Mouse (Mus musculus) E14TG2a.4 (cell line): ENCODE data around the gene Hist1h3d.
"Not testable (repeated sequence)": the region's sequence is repeated elsewhere in the genome, so short reads cannot be mapped to it uniquely, and the experiment has no call there.

Experiments
- H3K27me3 ChIP-seq: 2 replicates; pipeline ENCODE4 v1.6.1; 2014; ENCODE audit warnings: low read length, control low read depth; ENCODE audit not compliant: insufficient read depth
- H3K36me3 ChIP-seq: 2 replicates; pipeline ENCODE4 v1.6.1; 2014; ENCODE audit warnings: low read length, control low read depth; ENCODE audit not compliant: insufficient read depth
- H3K4me1 ChIP-seq: replicated peaks from 2 replicates; pipeline ENCODE4 v1.6.1; 2014; ENCODE audit warnings: low read depth, low read length, control low read depth
- H3K4me3 ChIP-seq: replicated peaks from 2 replicates; pipeline ENCODE4 v1.5.1; 2014; ENCODE audit warnings: mild to moderate bottlenecking, low read length
- H3K9me3 ChIP-seq: 2 replicates; pipeline ENCODE4 v1.6.1; 2014; ENCODE audit warnings: low read length, control low read depth
- CTCF ChIP-seq: conservative IDR thresholded peaks from 2 replicates; pipeline ENCODE4 v1.5.1; 2014; ENCODE audit warnings: low read length
- NANOG ChIP-seq: IDR thresholded peaks from 2 replicates; pipeline ENCODE4 v1.6.1; 2014; ENCODE audit warnings: borderline replicate concordance, low read length, mixed read lengths
- POU5F1 ChIP-seq: IDR thresholded peaks from 2 replicates; pipeline ENCODE4 v1.6.1; 2014; ENCODE audit warnings: low read length, borderline replicate concordance

Hist1h3d gene

GRCm38 (mm10) chr13:23585029-23585441 lies 9.5 kb downstream of the Hist1h3d start:
- Histone ChIP-seq H3K4me3 (peak overlapping the region; percentile 70), H3K36me3 (no peaks in the 10 kb centered on the region), H3K27me3 (no peaks in the 10 kb centered on the region), H3K9me3 (no peaks in the 10 kb centered on the region), H3K4me1 (peaks cover 61% of the 10 kb centered on the region)
- TF ChIP-seq POU5F1 (no peak), NANOG (no peak), CTCF (no peak)

DNA sequence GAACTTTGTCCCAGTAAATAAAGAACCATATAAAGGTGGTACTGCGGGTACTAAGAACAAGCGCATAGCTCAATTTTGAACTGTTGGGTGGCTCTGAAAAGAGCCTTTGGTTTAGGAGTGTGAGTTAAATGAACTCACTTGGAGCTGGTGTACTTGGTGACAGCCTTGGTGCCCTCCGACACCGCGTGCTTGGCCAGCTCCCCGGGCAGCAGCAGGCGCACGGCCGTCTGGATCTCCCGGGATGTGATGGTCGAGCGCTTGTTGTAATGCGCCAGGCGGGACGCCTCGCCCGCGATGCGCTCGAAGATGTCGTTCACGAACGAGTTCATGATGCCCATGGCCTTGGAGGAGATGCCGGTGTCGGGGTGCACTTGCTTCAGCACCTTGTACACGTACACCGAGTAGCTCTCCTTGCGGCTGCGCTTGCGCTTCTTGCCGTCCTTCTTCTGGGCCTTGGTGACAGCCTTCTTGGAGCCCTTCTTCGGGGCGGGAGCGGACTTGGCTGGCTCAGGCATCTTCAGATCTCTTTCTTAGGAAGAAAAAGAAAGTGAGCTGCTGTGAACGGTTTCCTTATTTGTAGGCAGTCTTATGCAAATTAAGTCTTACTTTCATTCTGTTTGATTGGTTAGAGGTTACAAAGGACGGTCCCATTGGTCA lies 10.0 kb downstream of the Hist1h3d start:
- not testable (repeated sequence) for H3K27me3 ChIP-seq, H3K9me3 ChIP-seq

DNA sequence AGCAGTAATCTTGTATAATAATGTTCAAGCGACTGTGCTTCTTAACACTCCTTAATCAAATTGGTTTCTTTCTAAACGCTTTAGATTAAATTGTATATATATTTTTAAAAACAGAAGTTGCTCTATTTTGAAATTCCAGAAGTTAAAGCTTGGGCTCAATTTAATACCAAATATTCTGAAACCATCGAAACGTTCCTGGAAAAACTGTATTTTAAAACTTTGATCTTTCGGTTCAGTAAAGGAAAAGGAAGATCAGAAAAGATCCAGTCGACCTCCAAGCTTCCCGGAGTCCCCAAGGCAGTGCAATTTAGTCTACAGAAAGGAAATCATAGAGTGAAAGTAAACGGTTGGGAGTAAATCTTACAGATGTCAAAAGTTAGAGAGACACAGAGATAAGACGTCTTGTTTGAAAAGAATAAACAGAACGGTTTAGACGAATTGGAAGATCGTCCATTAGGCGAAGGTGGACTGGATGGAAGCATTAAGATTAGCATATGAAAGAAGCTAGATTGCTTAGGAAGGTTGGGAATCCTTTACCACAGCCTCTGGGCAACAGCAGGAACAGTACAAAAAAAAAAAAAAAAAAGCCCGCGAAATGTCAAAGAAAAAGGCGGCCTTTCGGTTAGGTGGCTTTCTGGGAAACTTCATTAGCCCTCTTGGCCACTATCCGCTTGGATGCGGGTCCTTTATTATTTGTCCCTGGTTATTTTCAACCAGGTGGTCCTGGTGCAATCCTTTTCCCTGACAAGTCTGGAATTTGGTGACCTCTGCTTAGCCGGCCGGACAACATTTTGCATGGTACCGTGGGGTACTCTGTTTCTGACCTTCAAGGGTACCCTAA lies 10.8 kb downstream of the Hist1h3d start:
- H3K9me3 ChIP-seq: peaks cover 8% of the 10 kb centered on the region
- peak overlapping the region; percentile 63 for H3K4me3 ChIP-seq
- peaks cover 56% of the 10 kb centered on the region for H3K4me1 ChIP-seq
- TF ChIP-seq NANOG (peak; percentile 71), POU5F1 (peak; percentile 42), CTCF (no peak)
- H3K36me3 ChIP-seq: no peaks in the 10 kb centered on the region
- H3K27me3 ChIP-seq: no peaks in the 10 kb centered on the region

More for the DNA sequence above, 10.0 kb downstream of the Hist1h3d start:
- H3K4me1 ChIP-seq: peaks cover 57% of the 10 kb centered on the region
- H3K4me3 ChIP-seq: peak overlapping the region; percentile 70
- H3K36me3 ChIP-seq: not testable (repeated sequence)

DNA sequence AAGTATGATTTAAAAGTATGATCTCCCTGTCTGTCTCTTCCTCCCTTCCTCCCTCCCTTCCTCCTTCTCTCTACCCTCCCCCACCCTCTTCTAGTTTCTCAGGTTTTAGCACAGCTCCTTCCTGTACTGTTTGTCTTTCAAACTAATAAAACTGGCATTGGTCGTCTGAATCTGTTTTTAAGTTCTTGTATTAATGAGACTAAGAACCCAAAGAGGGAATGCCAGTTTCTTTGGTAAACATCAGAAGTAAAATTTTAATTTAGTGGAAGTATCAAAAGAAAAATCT lies 11.3 kb downstream of the Hist1h3d start:
- Histone ChIP-seq H3K36me3 (no peaks in the 10 kb centered on the region), H3K9me3 (peaks cover 14% of the 10 kb centered on the region), H3K27me3 (no peaks in the 10 kb centered on the region), H3K4me1 (peaks cover 56% of the 10 kb centered on the region), H3K4me3 (peak overlapping the region; percentile 63)
- TF ChIP-seq POU5F1 (no peak), NANOG (no peak), CTCF (no peak)

GRCm38 (mm10) chr13:23591206-23591605 lies 15.6 kb downstream of the Hist1h3d start:
- Histone ChIP-seq H3K4me3 (no peak overlapping the region), H3K9me3 (peaks cover 36% of the 10 kb centered on the region), H3K27me3 (no peaks in the 10 kb centered on the region), H3K4me1 (peaks cover 59% of the 10 kb centered on the region), H3K36me3 (no peaks in the 10 kb centered on the region)
- no peak for TF ChIP-seq CTCF
- TF ChIP-seq NANOG: no peak
- no peak for TF ChIP-seq POU5F1

GRCm38 (mm10) chr13:23591886-23592285 lies 16.3 kb downstream of the Hist1h3d start:
- H3K36me3 ChIP-seq, H3K4me3 ChIP-seq, H3K27me3 ChIP-seq: not testable (repeated sequence)
- Histone ChIP-seq H3K4me1 (peaks cover 61% of the 10 kb centered on the region), H3K9me3 (peaks cover 36% of the 10 kb centered on the region)

DNA sequence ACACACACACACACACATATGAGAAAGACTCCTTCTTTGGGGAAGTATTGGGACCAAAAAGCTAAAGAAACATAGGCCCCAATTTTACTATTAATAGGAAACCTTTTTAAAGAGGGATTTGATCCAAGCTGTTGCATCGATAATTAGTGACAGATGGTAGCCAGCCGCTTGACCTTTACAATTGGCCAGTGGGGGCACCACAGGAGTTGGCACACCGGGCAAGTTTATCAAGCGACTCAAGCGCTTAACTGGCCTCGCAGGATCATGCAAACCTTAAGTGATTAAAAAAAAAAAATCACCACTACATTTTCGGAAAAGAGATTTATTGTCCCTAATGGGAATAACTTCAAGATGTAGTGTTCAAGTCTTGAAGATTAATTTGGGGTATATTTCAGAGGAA lies 17.1 kb downstream of the Hist1h3d start:
- H3K4me1 ChIP-seq: peaks cover 61% of the 10 kb centered on the region
- peaks cover 36% of the 10 kb centered on the region for H3K9me3 ChIP-seq
- no peaks in the 10 kb centered on the region for H3K36me3 ChIP-seq
- no peak for TF ChIP-seq CTCF
- no peak for TF ChIP-seq POU5F1
- no peak for TF ChIP-seq NANOG
- no peak overlapping the region for H3K4me3 ChIP-seq
- H3K27me3 ChIP-seq: no peaks in the 10 kb centered on the region

DNA sequence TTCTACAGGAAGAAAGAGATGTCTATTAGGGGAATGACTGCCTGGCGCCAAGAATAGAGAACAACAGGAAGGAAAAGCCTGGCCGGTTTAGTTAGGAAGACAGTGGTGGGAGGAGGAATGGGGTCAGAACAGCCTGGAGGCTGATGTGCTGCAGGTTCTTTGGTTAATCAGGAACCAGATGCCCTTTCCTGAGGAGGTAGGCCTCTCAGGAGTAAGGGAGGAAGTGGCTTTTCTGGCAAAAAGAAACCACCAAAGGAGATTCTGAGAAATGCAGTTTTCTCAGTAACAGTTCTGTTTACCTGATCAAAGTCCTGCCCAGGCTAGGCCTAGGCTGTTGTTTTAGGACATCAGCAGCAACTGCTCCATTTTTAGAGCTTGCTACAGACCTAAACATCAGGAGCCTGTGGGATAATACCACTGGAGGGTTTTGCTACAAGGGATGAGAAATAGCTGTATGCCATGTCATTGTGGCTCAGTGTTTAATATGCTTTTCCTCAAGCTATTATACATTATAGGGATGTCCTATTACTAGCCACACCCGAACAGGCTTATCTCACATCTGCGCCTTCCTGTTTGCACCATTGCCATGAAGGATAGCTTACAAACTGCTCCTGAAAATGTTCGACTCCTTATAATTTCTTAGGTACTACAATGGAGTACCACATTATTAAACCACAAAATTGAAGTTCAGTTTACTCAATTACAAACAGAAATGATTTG lies 17.6 kb downstream of the Hist1h3d start:
- Histone ChIP-seq H3K27me3 (no peaks in the 10 kb centered on the region), H3K4me1 (peaks cover 58% of the 10 kb centered on the region), H3K9me3 (peaks cover 36% of the 10 kb centered on the region), H3K4me3 (no peak overlapping the region), H3K36me3 (no peaks in the 10 kb centered on the region)
- no peak for TF ChIP-seq NANOG
- TF ChIP-seq POU5F1: no peak
- TF ChIP-seq CTCF: no peak
